Mouse (Mus musculus) lung, embryonic 14.5 days (tissue): ENCODE measurements at regions not wholly inside any gene's neighbourhood (a gene's known extent, or its start where the extent isn't known, plus 50 kb on each side); places are given as distances from the start of the nearest gene placed in this dataset.

ENCODE experiments used
- ATAC-seq: fragments of 200-750 bp; cut with Nextera tagmentation; 2 replicates; pipeline ENCODE4 v1.8.0; 2017; ENCODE audit warnings: mild to moderate bottlenecking, moderate TSS enrichment, moderate library complexity; ENCODE audit not compliant: insufficient read depth
- DNase-seq: peaks from one replicate; pipeline ENCODE4 v3.0.0-alpha.2; 2015
- H3K27ac ChIP-seq: fragments of 300-500 bp; sonication (generic); 2 replicates; pipeline ENCODE4 v1.5.1; 2014; ENCODE audit warnings: low read depth, mild to moderate bottlenecking, moderate library complexity
- H3K27me3 ChIP-seq: fragments of 300-500 bp; sonication (generic); 2 replicates; pipeline ENCODE4 v1.6.1; 2014; ENCODE audit warnings: low read length, control low read depth; ENCODE audit not compliant: insufficient read depth
- H3K36me3 ChIP-seq: fragments of 300-500 bp; sonication (generic); 2 replicates; pipeline ENCODE4 v1.6.1; 2014; ENCODE audit warnings: control low read depth; ENCODE audit not compliant: insufficient read depth
- H3K4me1 ChIP-seq: fragments of 300-500 bp; sonication (generic); 2 replicates; pipeline ENCODE4 v1.6.1; 2014; ENCODE audit warnings: antibody characterized with exemption, control low read depth; ENCODE audit not compliant: insufficient read depth
- H3K4me2 ChIP-seq: fragments of 300-500 bp; sonication (generic); 2 replicates; pipeline ENCODE4 v1.6.1; 2014; ENCODE audit warnings: mild to moderate bottlenecking
- H3K4me3 ChIP-seq: fragments of 300-500 bp; sonication (generic); 2 replicates; pipeline ENCODE4 v1.5.1; 2014; ENCODE audit warnings: low read depth, low read length
- H3K9ac ChIP-seq: fragments of 300-500 bp; sonication (generic); 2 replicates; pipeline ENCODE4 v1.6.1; 2014
- H3K9me3 ChIP-seq: fragments of 300-500 bp; sonication (generic); 2 replicates; pipeline ENCODE4 v1.6.1; 2016; ENCODE audit warnings: low read depth, low read length, control low read depth
- CTCF ChIP-seq: IDR thresholded peaks from 2 replicates; pipeline ENCODE4 v1.5.1; 2016; ENCODE audit warnings: antibody characterized with exemption, low read depth
- WGBS: fragments of 180-500 bp; shearing (Covaris S2); extraction: QIAGEN DNeasy Blood & Tissue Kit; methylation state at CpG from one replicate; pipeline ENCODE4 v1.1.7; 2014; 5-methylcytosine and 5-hydroxymethylcytosine counted together

- TF ChIP-seq CTCF: no peak
- Histone ChIP-seq H3K27ac (no peak overlapping the region), H3K36me3 (no peaks in the 10 kb centered on the region), H3K9me3 (no peaks in the 10 kb centered on the region; the same call in 1 of the 2 replicates), H3K27me3 (no peaks in the 10 kb centered on the region), H3K9ac (no peak overlapping the region), H3K4me3 (no peak overlapping the region), H3K4me1 (no peaks in the 10 kb centered on the region), H3K4me2 (no peak overlapping the region)
- DNase-seq: no peak
- no peak for ATAC-seq
- WGBS: 86% methylated on average over 5 of the region's 5 CpGs
Measured at GRCm38 (mm10) chr5:119153086-119153485, 517.4 kb upstream of the Tbx3 start.

- H3K4me2 ChIP-seq: no peak overlapping the region
- no peaks in the 10 kb centered on the region; the same call in 1 of the 2 replicates for H3K9me3 ChIP-seq
- H3K4me3 ChIP-seq: no peak overlapping the region
- no peaks in the 10 kb centered on the region for H3K27me3 ChIP-seq
- DNase-seq (peak; percentile 49), ATAC-seq (no peak)
- WGBS: 58% methylated on average over 6 of the region's 6 CpGs
- no peak for TF ChIP-seq CTCF
- H3K9ac ChIP-seq: no peak overlapping the region
- H3K27ac ChIP-seq: no peak overlapping the region
- H3K4me1 ChIP-seq: no peaks in the 10 kb centered on the region
- H3K36me3 ChIP-seq: no peaks in the 10 kb centered on the region
Measured at GRCm38 (mm10) chr5:119156638-119157037, 513.8 kb upstream of the Tbx3 start.

DNA sequence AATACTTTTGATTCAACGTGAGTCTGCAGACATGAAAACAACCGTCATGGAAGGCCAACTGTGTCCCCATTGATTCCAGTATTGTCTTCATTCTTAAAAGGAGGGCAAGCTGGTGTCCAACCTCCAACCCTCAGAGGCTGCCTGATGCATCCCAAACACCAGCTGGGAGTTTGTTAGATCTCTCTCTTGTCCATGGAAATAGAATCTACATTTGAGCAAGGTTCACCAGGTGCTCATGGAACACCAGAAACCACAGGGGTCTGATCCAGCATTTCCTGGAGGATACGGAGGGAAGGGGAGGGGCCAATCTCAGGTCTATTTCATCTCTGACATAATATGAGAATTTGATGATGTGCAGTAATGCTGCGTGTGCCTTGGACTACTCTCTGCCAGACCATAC lies 512.3 kb upstream of the Tbx3 start:
- WGBS: 81% methylated on average over 4 of the region's 4 CpGs
- ATAC-seq: no peak

GRCm38 (mm10) chr5:119162132-119162675 lies 508.3 kb upstream of the Tbx3 start:
- Histone ChIP-seq H3K27ac (no peak overlapping the region), H3K4me1 (no peaks in the 10 kb centered on the region), H3K27me3 (no peaks in the 10 kb centered on the region), H3K4me3 (no peak overlapping the region), H3K36me3 (no peaks in the 10 kb centered on the region), H3K9me3 (no peaks in the 10 kb centered on the region), H3K4me2 (no peak overlapping the region), H3K9ac (no peak overlapping the region)
- DNase-seq: no peak
- 91% methylated on average over 13 of the region's 13 CpGs for WGBS
- no peak for ATAC-seq
- no peak for TF ChIP-seq CTCF

More for the DNA sequence above, 512.3 kb upstream of the Tbx3 start:
- H3K9ac ChIP-seq: no peak overlapping the region
- TF ChIP-seq CTCF: no peak
- H3K9me3 ChIP-seq: no peaks in the 10 kb centered on the region; the same call in 1 of the 2 replicates
- no peak for DNase-seq
- H3K36me3 ChIP-seq: no peaks in the 10 kb centered on the region
- no peak overlapping the region for H3K4me3 ChIP-seq
- no peak overlapping the region for H3K4me2 ChIP-seq
- no peak overlapping the region for H3K27ac ChIP-seq
- no peaks in the 10 kb centered on the region for H3K27me3 ChIP-seq
- no peaks in the 10 kb centered on the region for H3K4me1 ChIP-seq

DNA sequence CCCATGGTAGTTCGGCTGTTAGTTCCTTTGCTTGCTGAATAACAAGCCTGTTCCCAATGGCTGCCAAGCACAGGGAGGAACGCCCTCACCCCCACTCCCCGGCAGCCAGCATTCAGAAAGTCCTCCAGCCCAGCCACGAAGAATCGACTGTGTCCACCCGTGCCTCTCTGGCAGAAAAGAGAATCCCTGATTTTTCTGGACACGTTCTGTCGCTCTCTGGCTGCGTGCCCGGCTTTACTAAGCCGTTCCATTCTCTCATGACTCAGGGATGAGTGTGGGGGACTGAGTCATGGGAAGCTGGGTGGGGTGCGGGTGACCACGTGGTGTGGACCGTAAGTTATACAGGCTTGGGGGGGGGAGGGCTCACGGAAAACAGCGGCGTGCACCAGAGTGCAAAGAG lies 502.8 kb upstream of the Tbx3 start:
- Histone ChIP-seq H3K4me3 (no peak overlapping the region), H3K4me2 (peak overlapping the region; percentile 23; the same call in 1 of the 2 replicates), H3K4me1 (no peaks in the 10 kb centered on the region), H3K36me3 (no peaks in the 10 kb centered on the region), H3K27me3 (no peaks in the 10 kb centered on the region), H3K27ac (no peak overlapping the region), H3K9ac (no peak overlapping the region), H3K9me3 (no peaks in the 10 kb centered on the region)
- no peak for TF ChIP-seq CTCF
- DNase-seq (peak; percentile 89), ATAC-seq (peak; percentile 73)
- WGBS: 56% methylated on average over 17 of the region's 17 CpGs

DNA sequence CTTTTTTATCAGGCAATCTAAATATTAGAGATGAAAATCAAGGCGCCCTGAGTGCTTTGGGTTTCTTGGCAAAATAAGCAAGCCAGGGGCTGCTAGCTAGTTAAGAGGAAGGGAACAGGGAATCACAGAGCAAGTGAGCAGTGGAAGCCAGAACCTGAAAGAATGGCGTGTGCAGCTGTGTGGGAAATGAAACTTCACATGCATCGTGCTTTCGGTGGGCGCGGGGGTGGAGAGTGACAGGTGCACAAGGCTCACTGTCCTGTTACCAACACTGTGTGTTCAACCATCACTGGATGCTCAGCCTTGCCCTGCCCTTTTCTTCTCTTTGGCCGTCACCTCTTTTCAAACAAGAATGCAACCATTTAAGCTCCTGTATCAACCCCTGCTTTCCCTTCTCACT lies 501.2 kb upstream of the Tbx3 start:
- Histone ChIP-seq H3K9ac (no peak overlapping the region), H3K9me3 (no peaks in the 10 kb centered on the region), H3K4me3 (no peak overlapping the region), H3K36me3 (no peaks in the 10 kb centered on the region), H3K27me3 (no peaks in the 10 kb centered on the region), H3K4me2 (no peak overlapping the region), H3K27ac (no peak overlapping the region), H3K4me1 (no peaks in the 10 kb centered on the region)
- 76% methylated on average over 7 of the region's 7 CpGs for WGBS
- DNase-seq: no peak
- no peak for ATAC-seq
- TF ChIP-seq CTCF: no peak

DNA sequence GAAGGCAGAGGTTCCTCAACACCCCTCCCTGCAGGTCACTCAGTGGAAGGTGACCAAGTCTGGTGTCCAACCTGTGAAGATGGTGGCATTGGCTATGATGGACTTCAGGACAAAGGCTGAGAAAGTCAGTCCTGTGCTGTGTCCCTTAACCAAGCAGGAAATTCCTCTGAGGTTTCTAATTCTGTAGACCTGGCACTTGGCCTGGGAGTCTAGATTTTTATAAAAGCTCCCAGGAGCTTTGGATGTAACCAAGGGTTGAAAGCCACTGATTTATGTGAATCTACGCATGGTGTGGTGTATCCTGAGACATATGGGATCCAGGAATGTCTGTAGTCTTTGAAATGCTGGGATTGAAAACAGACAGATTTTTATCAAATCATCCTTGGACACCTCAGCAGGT lies 498.8 kb upstream of the Tbx3 start:
- Histone ChIP-seq H3K27ac (no peak overlapping the region), H3K36me3 (no peaks in the 10 kb centered on the region), H3K4me1 (no peaks in the 10 kb centered on the region), H3K27me3 (no peaks in the 10 kb centered on the region), H3K9ac (no peak overlapping the region), H3K4me2 (no peak overlapping the region), H3K9me3 (no peaks in the 10 kb centered on the region), H3K4me3 (no peak overlapping the region)
- WGBS: 89% methylated on average over 1 of the region's 1 CpGs
- TF ChIP-seq CTCF: no peak
- DNase-seq: no peak
- no peak for ATAC-seq

- DNase-seq (no peak), ATAC-seq (no peak)
- Histone ChIP-seq H3K36me3 (no peaks in the 10 kb centered on the region), H3K27ac (no peak overlapping the region), H3K4me1 (0 out of 2 replicates have a peak, but pooled peaks cover 3% of the 10 kb centered on the region), H3K4me2 (no peak overlapping the region), H3K4me3 (no peak overlapping the region), H3K9ac (no peak overlapping the region), H3K9me3 (no peaks in the 10 kb centered on the region), H3K27me3 (no peaks in the 10 kb centered on the region)
- 66% methylated on average over 9 of the region's 9 CpGs for WGBS
- TF ChIP-seq CTCF: no peak
Measured at GRCm38 (mm10) chr5:119178805-119179204, 491.7 kb upstream of the Tbx3 start.
